Mouse (Mus musculus) limb, embryonic 10.5 days (tissue): ENCODE results near the gene Cxcl17. TPM values are rescaled to one million over a fixed set of nuclear protein-coding genes. Genes with fewer than 3 reads are reported as not detected.
"Not testable (repeated sequence)": the region's sequence is repeated elsewhere in the genome, so short reads cannot be mapped to it uniquely, and the experiment has no call there.

ENCODE experiments used
- DNase-seq: peaks from one replicate; pipeline ENCODE4 v3.0.0-alpha.2; 2017; ENCODE audit warnings: low spot score
- H3K27ac ChIP-seq: fragments of 300-500 bp; sonication (generic); 2 replicates; pipeline ENCODE4 v1.5.1; 2016; ENCODE audit warnings: mild to moderate bottlenecking
- H3K27me3 ChIP-seq: fragments of 300-500 bp; sonication (generic); 2 replicates; pipeline ENCODE4 v1.6.1; 2016; ENCODE audit warnings: low read depth, mild to moderate bottlenecking; ENCODE audit not compliant: poor library complexity, severe bottlenecking
- H3K36me3 ChIP-seq: fragments of 300-500 bp; sonication (generic); 2 replicates; pipeline ENCODE4 v1.6.1; 2016; ENCODE audit warnings: mild to moderate bottlenecking, moderate library complexity
- H3K4me1 ChIP-seq: fragments of 300-500 bp; sonication (generic); 2 replicates; pipeline ENCODE4 v1.6.1; 2016
- H3K4me3 ChIP-seq: fragments of 300-500 bp; sonication (generic); 2 replicates; pipeline ENCODE4 v1.5.1; 2016; ENCODE audit warnings: mild to moderate bottlenecking, moderate library complexity
- H3K9me3 ChIP-seq: fragments of 300-500 bp; sonication (generic); replicated peaks from 2 replicates; pipeline ENCODE4 v1.6.1; 2016; ENCODE audit warnings: mild to moderate bottlenecking
- WGBS: fragments of 180-500 bp; shearing (Covaris S2); methylation state at CpG from one replicate; pipeline ENCODE4 v1.1.7; 2016; 5-methylcytosine and 5-hydroxymethylcytosine counted together
- polyA plus RNA-seq: library from polyadenylated mRNA; unstranded; fragments of >200 nt; fragmentation: Nextera tagmentation; extraction: Ambion mirVana; gene quantifications from 2 replicates; pipeline ENCODE4 v1.2.1, GENCODE M21; 2016

Cxcl17 gene
- polyA plus RNA-seq, 1 experiment from 2014 or later = 0.91 TPM

GRCm38 (mm10) chr7:25419536-25419935 is 6.8 kb upstream of the Cxcl17 start:
- Histone ChIP-seq H3K27me3 (peaks cover 22% of the 10 kb centered on the region), H3K4me1 (0 out of 2 replicates have a peak, but pooled peaks cover 8% of the 10 kb centered on the region), H3K27ac (no peak overlapping the region), H3K4me3 (no peak overlapping the region), H3K9me3 (no peaks in the 10 kb centered on the region), H3K36me3 (0 out of 2 replicates have a peak, but pooled peaks cover 2% of the 10 kb centered on the region)
- WGBS = 79% methylated on average over 8 of the region's 8 CpGs
- DNase-seq = no peak

- WGBS = 85% methylated on average over 1 of the region's 1 CpGs
- 0 out of 2 replicates have a peak, but pooled peaks cover 2% of the 10 kb centered on the region for H3K36me3 ChIP-seq
- H3K9me3 ChIP-seq = no peaks in the 10 kb centered on the region
- H3K27me3 ChIP-seq = peaks cover 11% of the 10 kb centered on the region
- H3K27ac ChIP-seq = no peak overlapping the region
- peak; percentile 53 for DNase-seq
- H3K4me1 ChIP-seq = 0 out of 2 replicates have a peak, but pooled peaks cover 8% of the 10 kb centered on the region
- no peak overlapping the region for H3K4me3 ChIP-seq
Measured at GRCm38 (mm10) chr7:25417597-25417996, 4.9 kb upstream of the Cxcl17 start.

GRCm38 (mm10) chr7:25411861-25412260 is 825 bp downstream of the Cxcl17 start:
- no peaks in the 10 kb centered on the region for H3K4me1 ChIP-seq
- 85% methylated on average over 3 of the region's 3 CpGs for WGBS
- H3K27ac ChIP-seq = no peak overlapping the region
- H3K4me3 ChIP-seq = no peak overlapping the region
- DNase-seq = no peak
- no peaks in the 10 kb centered on the region for H3K36me3 ChIP-seq
- no peaks in the 10 kb centered on the region for H3K9me3 ChIP-seq
- H3K27me3 ChIP-seq = no peaks in the 10 kb centered on the region

GRCm38 (mm10) chr7:25410969-25411615 is 1.6 kb downstream of the Cxcl17 start:
- no peak for DNase-seq
- Histone ChIP-seq H3K4me3 (no peak overlapping the region), H3K4me1 (no peaks in the 10 kb centered on the region), H3K36me3 (no peaks in the 10 kb centered on the region), H3K9me3 (no peaks in the 10 kb centered on the region), H3K27me3 (no peaks in the 10 kb centered on the region), H3K27ac (no peak overlapping the region)
- WGBS = 88% methylated on average over 1 of the region's 1 CpGs

- H3K9me3 ChIP-seq = no peaks in the 10 kb centered on the region
- no peaks in the 10 kb centered on the region for H3K4me1 ChIP-seq
- H3K4me3 ChIP-seq = no peak overlapping the region
- no peaks in the 10 kb centered on the region for H3K36me3 ChIP-seq
- WGBS = 47% methylated on average over 4 of the region's 4 CpGs
- no peak overlapping the region for H3K27ac ChIP-seq
- H3K27me3 ChIP-seq = no peaks in the 10 kb centered on the region
- DNase-seq = no peak
Measured at GRCm38 (mm10) chr7:25409114-25409760, 3.4 kb downstream of the Cxcl17 start.

GRCm38 (mm10) chr7:25406468-25406867 is 6.2 kb downstream of the Cxcl17 start:
- H3K4me1 ChIP-seq = peaks cover 16% of the 10 kb centered on the region
- H3K27me3 ChIP-seq = no peaks in the 10 kb centered on the region
- no peak for DNase-seq
- no peaks in the 10 kb centered on the region for H3K36me3 ChIP-seq
- no peaks in the 10 kb centered on the region for H3K9me3 ChIP-seq
- H3K4me3 ChIP-seq = no peak overlapping the region
- no peak overlapping the region for H3K27ac ChIP-seq
- 85% methylated on average over 7 of the region's 7 CpGs for WGBS

GRCm38 (mm10) chr7:25402671-25403101 is 10.0 kb downstream of the Cxcl17 start:
- peak; percentile 75 for DNase-seq
- peak overlapping the region; percentile 80; the same call in 1 of the 2 replicates for H3K27ac ChIP-seq
- 0% methylated on average over 2 of the region's 2 CpGs for WGBS
- H3K4me3 ChIP-seq = no peak overlapping the region; the same call in 1 of the 2 replicates
- H3K9me3 ChIP-seq = no peaks in the 10 kb centered on the region
- no peaks in the 10 kb centered on the region for H3K27me3 ChIP-seq
- H3K4me1 ChIP-seq = peaks cover 41% of the 10 kb centered on the region
- no peaks in the 10 kb centered on the region for H3K36me3 ChIP-seq

- no peaks in the 10 kb centered on the region for H3K36me3 ChIP-seq
- 26% methylated on average over 5 of the region's 5 CpGs for WGBS
- H3K4me3 ChIP-seq = no peak overlapping the region
- DNase-seq = no peak
- H3K27ac ChIP-seq = peak overlapping the region; percentile 80
- H3K9me3 ChIP-seq = no peaks in the 10 kb centered on the region
- H3K27me3 ChIP-seq = no peaks in the 10 kb centered on the region
- H3K4me1 ChIP-seq = peaks cover 44% of the 10 kb centered on the region
Measured at GRCm38 (mm10) chr7:25401986-25402385, 10.7 kb downstream of the Cxcl17 start.

GRCm38 (mm10) chr7:25401551-25401950 is 11.1 kb downstream of the Cxcl17 start:
- Histone ChIP-seq H3K27me3 (no peaks in the 10 kb centered on the region), H3K9me3 (no peaks in the 10 kb centered on the region), H3K36me3 (no peaks in the 10 kb centered on the region), H3K4me1 (peaks cover 47% of the 10 kb centered on the region), H3K4me3 (no peak overlapping the region), H3K27ac (peak overlapping the region; percentile 80; the same call in 1 of the 2 replicates)
- WGBS = 16% methylated on average over 2 of the region's 2 CpGs
- no peak for DNase-seq

- peaks cover 65% of the 10 kb centered on the region for H3K4me1 ChIP-seq
- not testable (repeated sequence) for H3K4me3 ChIP-seq, H3K27me3 ChIP-seq, H3K9me3 ChIP-seq, H3K36me3 ChIP-seq, H3K27ac ChIP-seq, DNase-seq
Measured at GRCm38 (mm10) chr7:25399028-25399427, 13.7 kb downstream of the Cxcl17 start.

- Histone ChIP-seq H3K27me3 (0 out of 2 replicates have a peak, but pooled peaks cover 8% of the 10 kb centered on the region), H3K4me1 (peaks cover 69% of the 10 kb centered on the region), H3K27ac (peak within 1 kb of the TSS; percentile 31; the same call in 1 of the 2 replicates), H3K36me3 (no peaks in the 10 kb centered on the region), H3K9me3 (no peaks in the 10 kb centered on the region), H3K4me3 (no peak within 1 kb of the TSS)
- no peak for DNase-seq
- WGBS = 92% methylated on average over 1 of the region's 1 CpGs
Measured at GRCm38 (mm10) chr7:25398610-25399009, 14.1 kb downstream of the Cxcl17 start, which contains the start of gene Lipe. Gene Lipe (minus strand): TSS chr7:25398710.

GRCm38 (mm10) chr7:25396621-25397020 is 16.1 kb downstream of the Cxcl17 start:
- no peak for DNase-seq
- peak overlapping the region; percentile 80 for H3K27ac ChIP-seq
- H3K4me3 ChIP-seq = peak overlapping the region; percentile 62

More at GRCm38 (mm10) chr7:25396621-25397020, 16.1 kb downstream of the Cxcl17 start:
- no peaks in the 10 kb centered on the region for H3K36me3 ChIP-seq
- 89% methylated on average over 14 of the region's 14 CpGs for WGBS
- 0 out of 2 replicates have a peak, but pooled peaks cover 8% of the 10 kb centered on the region for H3K27me3 ChIP-seq
- peaks cover 59% of the 10 kb centered on the region for H3K4me1 ChIP-seq
- H3K9me3 ChIP-seq = no peaks in the 10 kb centered on the region
